Mouse (Mus musculus): Measurements from ENCODE around the gene Gstt1. TPM values are rescaled to one million over a fixed set of nuclear protein-coding genes. Genes with fewer than 3 reads are reported as not detected.
"Not testable (repeated sequence)": the region's sequence is repeated elsewhere in the genome, so short reads cannot be mapped to it uniquely, and the experiment has no call there.

The Gstt1 gene
- 492 and 514 TPM in 2 replicates for polyA plus RNA-seq (2012; rRNA removed)

DNA sequence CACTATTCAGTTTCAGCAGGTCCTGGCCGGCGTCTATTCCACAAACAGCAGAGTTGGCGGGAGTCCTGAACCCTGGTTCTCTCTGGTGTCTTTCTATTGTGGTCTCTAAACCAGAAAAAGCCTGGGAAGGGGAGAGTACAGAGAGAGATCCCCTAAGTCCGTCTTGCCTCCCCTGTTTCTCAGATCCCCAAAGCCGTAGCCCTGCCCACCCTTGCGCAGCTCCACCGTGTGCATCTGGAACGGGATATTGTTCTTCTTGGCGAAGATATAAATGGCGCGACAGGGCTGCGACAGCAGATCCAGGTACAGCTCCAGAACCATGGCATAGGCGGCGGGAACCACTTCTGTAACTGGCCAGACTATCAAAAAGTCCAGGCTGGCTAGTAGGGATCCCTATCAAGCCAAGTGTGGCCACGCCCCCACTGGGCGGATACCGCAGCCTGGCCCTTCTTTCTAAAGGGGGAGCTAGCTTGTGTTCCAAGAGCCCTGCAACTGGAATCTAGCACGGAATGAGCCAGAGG is at the start of gene Gstt1:
Gene Gstt1, minus strand, starts transcription at position 409 of the 521 bp plus-strand sequence.
- no peaks in the 10 kb centered on the region for H3K36me3 ChIP-seq (ENCODE audit: control insufficient read depth, insufficient read depth, low read length)
- 2% methylated on average over 18 of the region's 18 CpGs for WGBS
- peak within 1 kb of the TSS; percentile 69 for H3K4me3 ChIP-seq (ENCODE audit: insufficient read depth, low read depth, low read length)
- H3K27me3 ChIP-seq (replicated peaks; ENCODE audit: control insufficient read depth, insufficient read depth, low read length), result no peaks in the 10 kb centered on the region
- TF ChIP-seq POLR2A (IDR thresholded peaks at IDR 0.05; ENCODE audit: low read depth, low read length) (no peak), CTCF (conservative IDR thresholded peaks at IDR 0.05; ENCODE audit: insufficient read depth, insufficient read length, low read depth, low read length) (no peak)
- DNase-seq, result peak; percentile 80
- peak within 1 kb of the TSS; percentile 69 for H3K27ac ChIP-seq (ENCODE audit: insufficient read depth, low read depth, low read length)
- peaks cover 12% of the 10 kb centered on the region for H3K4me1 ChIP-seq (ENCODE audit: control insufficient read depth, insufficient read depth, low read length)

DNA sequence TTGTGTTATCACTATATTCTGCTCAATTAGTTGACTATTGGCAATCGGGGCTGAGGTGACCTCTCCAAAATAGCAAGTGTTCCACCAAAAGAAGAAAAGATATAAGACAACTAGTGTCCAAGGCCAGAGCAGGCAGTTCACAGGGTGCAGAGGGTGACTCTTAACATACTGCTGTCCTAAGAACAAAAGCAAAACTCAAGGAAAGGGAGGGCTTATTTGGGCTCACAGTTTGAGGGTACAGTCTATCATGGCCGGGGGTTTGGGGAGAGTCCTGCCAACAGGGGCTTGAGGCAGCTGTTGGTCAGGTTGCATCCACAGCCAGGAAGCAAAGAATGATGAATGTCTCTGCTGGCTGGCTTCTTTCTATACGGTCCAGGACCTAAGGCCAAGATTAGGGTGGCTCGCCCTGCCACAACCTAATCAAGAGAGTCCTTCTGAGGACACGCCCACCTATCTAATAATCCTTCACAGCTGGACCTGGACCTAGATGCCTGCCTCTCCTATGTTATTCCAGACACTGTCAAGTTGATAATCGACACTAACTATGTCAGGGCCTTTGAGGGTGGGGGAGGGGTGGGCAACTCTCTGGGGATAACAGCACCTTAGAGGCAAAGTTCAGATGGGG is 47.0 kb upstream of the Gstt1 start:
- Histone ChIP-seq H3K4me3 (ENCODE audit: insufficient read depth, low read depth, low read length) (no peak overlapping the region), H3K36me3 (ENCODE audit: control insufficient read depth, insufficient read depth, low read length) (no peaks in the 10 kb centered on the region), H3K27ac (ENCODE audit: insufficient read depth, low read depth, low read length) (no peak overlapping the region), H3K4me1 (ENCODE audit: control insufficient read depth, insufficient read depth, low read length) (peaks cover 4% of the 10 kb centered on the region; the same call in 1 of the 2 replicates), H3K27me3 (replicated peaks; ENCODE audit: control insufficient read depth, insufficient read depth, low read length) (no peaks in the 10 kb centered on the region)
- WGBS, result 78% methylated on average over 6 of the region's 6 CpGs
- TF ChIP-seq CTCF (conservative IDR thresholded peaks at IDR 0.05; ENCODE audit: insufficient read depth, insufficient read length, low read depth, low read length) (no peak), POLR2A (IDR thresholded peaks at IDR 0.05; ENCODE audit: low read depth, low read length) (no peak)
- no peak for DNase-seq

- WGBS, result 42% methylated on average over 1 of the region's 1 CpGs
Measured at GRCm38 (mm10) chr10:75844800-75845199, 46.4 kb upstream of the Gstt1 start.

DNA sequence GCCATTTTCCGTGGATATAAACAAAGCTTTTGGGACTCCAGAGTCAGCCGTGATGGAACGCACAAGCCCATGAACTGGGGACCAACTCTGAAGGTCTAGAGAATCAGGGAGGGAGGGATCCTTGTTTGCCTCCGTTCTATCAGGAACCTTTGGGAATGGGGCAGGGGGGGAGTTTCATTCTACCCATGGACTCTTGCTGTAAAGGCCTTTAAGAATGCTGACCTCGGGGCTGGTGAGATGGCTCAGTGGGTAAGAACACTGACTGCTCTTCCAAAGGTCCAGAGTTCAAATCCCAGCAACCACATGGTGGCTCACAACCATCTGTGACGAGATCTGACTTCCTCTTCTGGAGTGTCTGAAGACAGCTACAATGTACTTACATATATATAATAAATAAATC is 45.5 kb upstream of the Gstt1 start:
- H3K36me3 ChIP-seq (ENCODE audit: control insufficient read depth, insufficient read depth, low read length); H3K4me3 ChIP-seq (ENCODE audit: insufficient read depth, low read depth, low read length); H3K27me3 ChIP-seq (replicated peaks; ENCODE audit: control insufficient read depth, insufficient read depth, low read length); H3K4me1 ChIP-seq (ENCODE audit: control insufficient read depth, insufficient read depth, low read length); H3K27ac ChIP-seq (ENCODE audit: insufficient read depth, low read depth, low read length): not testable (repeated sequence)
- DNase-seq, result peak; percentile 33
- WGBS, result 67% methylated on average over 6 of the region's 6 CpGs

More at GRCm38 (mm10) chr10:75844800-75845199, 46.4 kb upstream of the Gstt1 start:
- Histone ChIP-seq H3K4me1 (ENCODE audit: control insufficient read depth, insufficient read depth, low read length) (peaks cover 4% of the 10 kb centered on the region; the same call in 1 of the 2 replicates), H3K27me3 (replicated peaks; ENCODE audit: control insufficient read depth, insufficient read depth, low read length) (no peaks in the 10 kb centered on the region), H3K36me3 (ENCODE audit: control insufficient read depth, insufficient read depth, low read length) (no peaks in the 10 kb centered on the region), H3K4me3 (ENCODE audit: insufficient read depth, low read depth, low read length) (no peak overlapping the region), H3K27ac (ENCODE audit: insufficient read depth, low read depth, low read length) (no peak overlapping the region)
- TF ChIP-seq CTCF (conservative IDR thresholded peaks at IDR 0.05; ENCODE audit: insufficient read depth, insufficient read length, low read depth, low read length) (no peak), POLR2A (IDR thresholded peaks at IDR 0.05; ENCODE audit: low read depth, low read length) (no peak)
- DNase-seq, result peak; percentile 46

- Histone ChIP-seq H3K27me3 (replicated peaks; ENCODE audit: control insufficient read depth, insufficient read depth, low read length) (no peaks in the 10 kb centered on the region), H3K27ac (ENCODE audit: insufficient read depth, low read depth, low read length) (no peak overlapping the region), H3K36me3 (ENCODE audit: control insufficient read depth, insufficient read depth, low read length) (no peaks in the 10 kb centered on the region), H3K4me3 (ENCODE audit: insufficient read depth, low read depth, low read length) (no peak overlapping the region), H3K4me1 (ENCODE audit: control insufficient read depth, insufficient read depth, low read length) (peaks cover 8% of the 10 kb centered on the region; the same call in 1 of the 2 replicates)
- 92% methylated on average over 10 of the region's 10 CpGs for WGBS
- TF ChIP-seq CTCF (conservative IDR thresholded peaks at IDR 0.05; ENCODE audit: insufficient read depth, insufficient read length, low read depth, low read length), result no peak
- no peak for TF ChIP-seq POLR2A (IDR thresholded peaks at IDR 0.05; ENCODE audit: low read depth, low read length)
- no peak for DNase-seq
Measured at GRCm38 (mm10) chr10:75839092-75839491, 40.7 kb upstream of the Gstt1 start.

DNA sequence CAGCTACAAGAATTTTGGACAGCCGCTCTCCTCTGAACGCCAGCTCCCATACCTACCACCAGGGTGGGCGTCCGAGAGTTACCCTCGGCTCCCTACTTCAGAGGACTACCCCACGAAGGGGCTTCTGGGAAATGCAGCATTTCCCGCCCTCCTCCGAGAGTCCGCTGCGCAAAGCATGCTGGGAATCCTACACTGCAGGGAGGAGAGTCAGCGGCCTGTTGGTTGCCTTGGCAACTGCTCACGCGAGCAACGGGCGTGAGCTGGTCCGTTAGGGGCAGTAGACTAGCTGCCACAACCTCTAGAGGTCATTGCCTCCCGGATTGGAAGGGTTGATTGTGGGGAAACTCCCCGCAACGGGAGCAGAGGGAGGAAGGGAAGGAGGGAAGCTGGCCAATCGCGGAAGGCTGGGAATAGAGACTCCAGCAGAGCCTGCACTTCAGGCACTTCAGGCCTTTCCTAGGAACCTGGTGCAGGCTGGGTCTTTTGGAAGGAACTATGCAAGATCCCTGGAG is 38.9 kb upstream of the Gstt1 start, which contains the start of gene Gstt2:
Gene Gstt2, minus strand, starts transcription at position 177 of the 512 bp plus-strand sequence.
- DNase-seq, result peak; percentile 98
- under 1% methylated on average over 21 of the region's 21 CpGs for WGBS
- peaks cover 8% of the 10 kb centered on the region; the same call in 1 of the 2 replicates for H3K4me1 ChIP-seq (ENCODE audit: control insufficient read depth, insufficient read depth, low read length)

DNA sequence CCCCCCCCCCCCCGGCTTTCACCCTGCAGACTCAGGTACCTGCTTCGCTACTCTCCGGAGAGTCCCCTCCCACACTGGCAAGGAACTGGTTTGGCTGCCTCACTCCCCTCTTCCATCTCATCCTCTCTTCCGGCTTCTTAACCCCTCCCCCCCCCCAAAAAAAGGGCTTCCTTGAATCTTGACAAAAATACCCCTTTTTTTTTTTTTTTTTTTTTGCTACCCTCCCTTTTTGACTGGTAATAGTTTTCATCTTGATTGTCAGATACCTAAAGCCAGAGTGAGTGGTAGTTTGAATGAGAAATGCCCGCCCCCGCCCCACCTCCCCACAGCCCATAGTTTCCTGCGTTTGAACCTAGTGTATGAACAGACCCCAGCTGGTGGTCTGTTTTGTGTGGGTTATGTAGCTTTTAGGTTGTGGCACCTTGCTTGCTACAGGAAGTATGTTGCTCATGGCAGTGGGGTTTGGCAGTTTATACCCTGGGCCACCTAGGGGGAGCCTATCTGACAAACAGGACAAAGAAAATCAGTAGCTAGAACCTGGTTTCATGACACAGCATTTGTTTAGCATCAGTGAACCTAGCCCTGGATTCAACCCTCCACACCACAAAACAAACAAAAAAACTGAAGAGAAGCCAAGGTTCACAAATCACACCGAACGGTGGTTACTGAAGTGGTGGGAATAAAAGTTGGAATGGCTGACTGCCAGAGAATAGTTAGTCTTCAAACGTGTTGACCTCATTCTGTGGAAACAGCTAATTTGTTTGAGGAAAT is 37.6 kb upstream of the Gstt1 start:
- no peaks in the 10 kb centered on the region for H3K27me3 ChIP-seq (replicated peaks; ENCODE audit: control insufficient read depth, insufficient read depth, low read length)
- no peak overlapping the region for H3K4me3 ChIP-seq (ENCODE audit: insufficient read depth, low read depth, low read length)
- H3K36me3 ChIP-seq (ENCODE audit: control insufficient read depth, insufficient read depth, low read length), result no peaks in the 10 kb centered on the region; the same call in 1 of the 2 replicates
- peak overlapping the region; percentile 81 for H3K27ac ChIP-seq (ENCODE audit: insufficient read depth, low read depth, low read length)
- 0 out of 2 replicates have a peak, but pooled peaks have one; percentile 11 for TF ChIP-seq CTCF (conservative IDR thresholded peaks at IDR 0.05; ENCODE audit: insufficient read depth, insufficient read length, low read depth, low read length)
- no peak for TF ChIP-seq POLR2A (IDR thresholded peaks at IDR 0.05; ENCODE audit: low read depth, low read length)
- H3K4me1 ChIP-seq (ENCODE audit: control insufficient read depth, insufficient read depth, low read length), result peaks cover 8% of the 10 kb centered on the region; the same call in 1 of the 2 replicates
- DNase-seq, result peak; percentile 96
- WGBS, result 8% methylated on average over 10 of the region's 10 CpGs

More for the DNA sequence above, 38.9 kb upstream of the Gstt1 start, which contains the start of gene Gstt2:
- Histone ChIP-seq H3K4me3 (ENCODE audit: insufficient read depth, low read depth, low read length) (peak within 1 kb of the TSS; percentile 69), H3K27me3 (replicated peaks; ENCODE audit: control insufficient read depth, insufficient read depth, low read length) (no peaks in the 10 kb centered on the region), H3K36me3 (ENCODE audit: control insufficient read depth, insufficient read depth, low read length) (no peaks in the 10 kb centered on the region), H3K27ac (ENCODE audit: insufficient read depth, low read depth, low read length) (peak within 1 kb of the TSS; percentile 85)
- TF ChIP-seq CTCF (conservative IDR thresholded peaks at IDR 0.05; ENCODE audit: insufficient read depth, insufficient read length, low read depth, low read length) (no peak), POLR2A (IDR thresholded peaks at IDR 0.05; ENCODE audit: low read depth, low read length) (peak; percentile 36)
